Mouse (Mus musculus): ENCODE measurements around the gene Cyp4f18. TPM values are rescaled to one million over a fixed set of nuclear protein-coding genes. Genes with fewer than 3 reads are reported as not detected.
"Not testable (repeated sequence)": the region's sequence is repeated elsewhere in the genome, so short reads cannot be mapped to it uniquely, and the experiment has no call there.

The Cyp4f18 gene
- total RNA-seq (2022), result 1 to 10 TPM in 2 of 4 experiments, under 1 TPM in 2; 0.25 to 1.2 (median 0.84) TPM

GRCm38 (mm10) chr8:72009473-72009872 is at the start of gene Cyp4f18:
TSS of gene Cyp4f18 (minus strand) at chr8:72009626.
- no peak for DNase-seq (ENCODE audit: low spot score)

DNA sequence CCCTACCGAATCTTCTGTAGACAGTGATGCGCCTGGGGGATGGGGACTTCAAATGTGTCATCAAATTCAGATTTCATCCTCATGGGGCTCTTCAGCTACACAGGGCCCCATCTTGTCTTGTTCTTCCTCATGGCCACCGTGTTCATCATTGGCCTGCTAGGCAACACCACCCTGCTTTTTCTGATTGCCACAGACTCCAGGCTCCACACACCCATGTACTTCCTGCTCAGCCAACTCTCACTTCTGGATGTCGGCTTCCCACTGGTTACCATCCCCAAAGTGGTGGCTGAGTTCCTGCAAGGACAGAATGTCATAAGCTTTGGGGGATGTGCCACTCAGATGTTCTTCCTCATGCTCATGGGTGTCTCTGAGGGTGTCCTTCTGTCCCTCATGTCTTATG is 48.2 kb upstream of the Cyp4f18 start:
- DNase-seq (ENCODE audit: low spot score), result not testable (repeated sequence)

- DNase-seq (ENCODE audit: low spot score), result not testable (repeated sequence)
These were observed 45.2 kb upstream of the Cyp4f18 start for GRCm38 (mm10) chr8:72054633-72055032.

GRCm38 (mm10) chr8:72042493-72042892 is 33.1 kb upstream of the Cyp4f18 start:
- DNase-seq (ENCODE audit: low spot score), result no peak

- not testable (repeated sequence) for DNase-seq (ENCODE audit: low spot score)
These were observed 31.5 kb upstream of the Cyp4f18 start, which contains the start of gene Olfr372 for GRCm38 (mm10) chr8:72040918-72041317. TSS of gene Olfr372 (plus strand) at chr8:72041218.

DNA sequence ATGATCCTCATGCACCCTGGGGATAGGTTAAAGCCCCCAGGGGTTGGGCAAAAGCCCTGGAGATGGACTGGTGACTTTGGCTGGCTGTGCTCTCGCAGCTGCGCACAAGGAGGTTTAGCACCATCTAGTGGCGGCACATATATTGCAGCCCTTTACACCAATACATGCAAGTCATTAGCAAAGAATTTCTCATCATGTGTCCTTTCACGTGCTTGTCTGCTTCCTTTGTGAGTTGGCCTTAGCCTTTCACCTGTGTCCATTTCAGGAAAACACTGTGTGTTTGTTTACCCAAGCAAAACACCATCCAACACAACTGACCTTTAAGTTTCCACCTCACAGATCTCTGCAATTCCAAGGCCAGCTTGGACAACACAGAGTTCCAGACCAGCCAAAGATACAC is 23.5 kb upstream of the Cyp4f18 start:
- peak; percentile 48 for DNase-seq (ENCODE audit: low spot score)

GRCm38 (mm10) chr8:72024886-72025285 is 15.5 kb upstream of the Cyp4f18 start:
- DNase-seq (ENCODE audit: low spot score), result peak; percentile 46

GRCm38 (mm10) chr8:72019816-72020215 is 10.4 kb upstream of the Cyp4f18 start:
- DNase-seq (ENCODE audit: low spot score), result no peak

DNA sequence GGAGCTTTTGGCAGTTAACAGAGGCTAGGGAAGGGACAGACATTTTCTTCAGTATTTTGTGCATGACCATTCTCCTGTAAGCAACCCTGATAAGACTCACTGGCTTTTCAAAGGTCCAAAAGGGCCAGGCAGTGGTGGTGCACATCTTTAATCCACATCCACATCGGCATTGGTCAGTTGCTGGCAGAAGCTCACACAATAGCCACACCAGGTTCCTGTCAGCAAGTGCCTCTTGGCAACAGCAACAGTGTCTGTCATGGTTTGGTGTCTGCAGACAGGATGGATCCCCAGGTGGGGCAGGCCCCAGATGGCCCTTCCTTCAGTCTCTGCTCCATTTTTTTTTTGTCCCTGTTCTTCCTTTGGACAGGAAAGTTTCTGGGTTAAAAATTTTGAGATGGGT is 9.6 kb upstream of the Cyp4f18 start:
- not testable (repeated sequence) for DNase-seq (ENCODE audit: low spot score)

- peak; percentile 39 for DNase-seq (ENCODE audit: low spot score)
These were observed 8.7 kb upstream of the Cyp4f18 start for GRCm38 (mm10) chr8:72018141-72018540.

DNA sequence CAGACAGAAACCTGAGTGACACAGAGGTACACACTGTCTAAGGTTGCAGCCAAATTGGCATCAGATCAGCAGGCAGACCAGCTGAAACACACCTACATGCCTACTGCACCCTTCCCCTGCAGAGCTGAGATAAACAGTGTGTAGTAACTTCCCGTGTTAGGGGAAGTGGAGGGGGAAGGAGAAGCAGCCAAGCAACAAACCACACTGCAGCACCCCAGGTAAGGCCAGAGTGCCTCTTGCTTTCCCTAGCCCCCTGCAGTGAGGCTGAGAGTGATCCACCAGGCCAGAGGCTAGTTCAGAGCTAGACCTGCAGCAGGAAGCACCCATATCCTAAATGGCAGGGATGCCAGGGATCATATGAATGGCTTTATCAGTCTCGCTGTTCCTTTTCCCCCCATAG is 7.9 kb upstream of the Cyp4f18 start:
- not testable (repeated sequence) for DNase-seq (ENCODE audit: low spot score)

GRCm38 (mm10) chr8:72013506-72014228 is 4.2 kb upstream of the Cyp4f18 start:
- DNase-seq (ENCODE audit: low spot score), result peak; percentile 19

DNA sequence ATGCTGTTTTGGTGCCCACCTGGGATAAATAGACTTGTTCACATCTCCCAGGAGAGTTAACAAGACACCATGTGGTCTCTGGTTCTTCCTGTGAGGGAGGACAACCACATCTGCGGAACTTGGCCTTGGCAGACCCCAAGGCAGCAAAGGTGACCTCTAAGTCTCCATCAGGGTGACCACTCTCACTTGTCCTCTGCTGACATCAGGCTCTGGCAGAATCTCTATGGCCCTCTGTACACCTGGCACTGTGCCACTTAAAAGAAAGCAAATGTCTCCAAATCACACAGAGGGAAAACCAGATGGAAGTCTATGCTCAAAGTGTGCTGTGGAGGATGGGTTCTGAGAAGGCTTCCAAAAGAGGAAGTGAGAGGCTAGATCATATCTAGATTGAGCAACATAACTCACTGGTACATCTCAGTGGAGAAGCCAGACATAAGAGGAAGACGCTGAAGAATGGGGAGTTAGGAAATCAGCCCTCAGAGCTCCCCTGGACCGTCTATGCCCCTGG is 1.2 kb downstream of the Cyp4f18 start:
- peak; percentile 60 for DNase-seq (ENCODE audit: low spot score)

DNA sequence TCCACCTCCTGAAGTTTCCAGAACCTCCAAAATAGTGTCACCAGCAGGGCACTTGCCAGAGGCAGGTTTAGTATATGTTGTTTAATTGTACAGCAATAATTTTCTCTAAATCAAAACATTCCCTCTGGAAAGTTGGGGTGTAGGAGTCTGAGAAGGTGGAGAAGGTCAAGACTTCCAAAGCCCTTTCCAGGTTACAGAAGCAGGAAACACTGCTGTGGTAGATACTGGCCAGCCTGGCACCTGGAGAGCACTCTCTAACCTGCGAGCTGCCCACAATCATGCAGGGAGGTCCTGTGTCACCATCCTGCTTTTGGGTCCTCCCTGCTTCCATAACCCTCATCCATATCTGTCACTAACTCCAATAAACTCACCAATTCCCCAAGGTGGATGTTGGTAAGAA is 2.7 kb downstream of the Cyp4f18 start:
- DNase-seq (ENCODE audit: low spot score), result no peak

GRCm38 (mm10) chr8:72005912-72006311 is 3.5 kb downstream of the Cyp4f18 start:
- DNase-seq (ENCODE audit: low spot score), result no peak

DNA sequence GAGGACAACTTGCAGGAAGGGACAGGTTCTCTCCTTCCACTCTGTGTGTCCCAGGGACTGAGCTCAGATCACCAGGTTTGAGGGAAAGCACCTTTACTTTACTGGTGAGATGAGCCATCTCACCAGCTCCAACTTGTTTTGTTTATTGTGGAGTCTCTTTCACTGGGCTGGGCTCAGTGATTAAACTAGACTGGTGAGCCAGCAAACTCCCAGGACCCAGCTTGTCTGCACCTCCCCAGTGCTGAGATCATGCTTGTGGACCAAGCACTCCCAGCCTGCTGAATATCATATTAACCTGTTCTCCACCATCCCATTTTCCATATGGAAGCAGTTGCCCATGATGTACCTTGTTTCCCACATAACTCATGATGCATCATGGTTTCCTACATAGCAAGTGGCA is 6.5 kb downstream of the Cyp4f18 start:
- no peak for DNase-seq (ENCODE audit: low spot score)

DNA sequence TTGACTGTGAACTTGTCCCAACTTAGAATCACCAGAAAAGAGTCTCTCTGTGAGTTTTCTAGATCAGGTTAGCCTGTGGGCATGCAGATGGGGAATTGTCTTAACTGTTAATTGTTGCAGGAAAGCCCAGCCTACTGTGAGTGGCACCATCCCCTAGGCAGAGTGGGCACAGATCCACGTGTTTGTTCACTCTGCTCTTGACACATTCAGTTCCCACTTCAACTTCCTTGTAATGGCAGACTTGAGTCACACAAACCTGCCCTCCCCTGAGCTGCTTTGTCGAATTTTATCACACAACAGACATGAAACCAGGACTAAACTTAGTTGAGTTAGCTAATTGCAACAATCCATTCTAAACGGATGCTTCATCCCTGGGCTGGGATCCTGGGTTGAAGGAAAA is 9.2 kb downstream of the Cyp4f18 start:
- no peak for DNase-seq (ENCODE audit: low spot score)

DNA sequence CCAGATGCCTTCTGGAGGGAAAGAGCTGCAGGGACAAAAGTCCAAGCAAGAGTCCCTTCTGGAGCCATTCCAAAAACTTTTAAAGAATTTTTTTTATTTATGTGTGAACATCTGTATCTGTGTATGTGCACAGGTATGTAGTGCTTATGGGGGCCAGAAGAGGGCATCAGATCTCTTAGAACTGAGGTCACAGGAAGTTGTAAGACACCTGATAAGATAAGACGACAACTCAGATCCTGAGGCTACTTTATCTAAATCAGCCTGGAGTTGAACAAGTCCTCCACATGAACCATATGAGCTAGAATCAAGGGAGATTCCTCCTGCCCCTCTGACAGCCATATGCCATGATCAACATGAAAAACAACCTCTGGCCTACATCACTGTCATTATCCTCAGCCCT is 10.0 kb downstream of the Cyp4f18 start:
- DNase-seq (ENCODE audit: low spot score), result no peak

DNA sequence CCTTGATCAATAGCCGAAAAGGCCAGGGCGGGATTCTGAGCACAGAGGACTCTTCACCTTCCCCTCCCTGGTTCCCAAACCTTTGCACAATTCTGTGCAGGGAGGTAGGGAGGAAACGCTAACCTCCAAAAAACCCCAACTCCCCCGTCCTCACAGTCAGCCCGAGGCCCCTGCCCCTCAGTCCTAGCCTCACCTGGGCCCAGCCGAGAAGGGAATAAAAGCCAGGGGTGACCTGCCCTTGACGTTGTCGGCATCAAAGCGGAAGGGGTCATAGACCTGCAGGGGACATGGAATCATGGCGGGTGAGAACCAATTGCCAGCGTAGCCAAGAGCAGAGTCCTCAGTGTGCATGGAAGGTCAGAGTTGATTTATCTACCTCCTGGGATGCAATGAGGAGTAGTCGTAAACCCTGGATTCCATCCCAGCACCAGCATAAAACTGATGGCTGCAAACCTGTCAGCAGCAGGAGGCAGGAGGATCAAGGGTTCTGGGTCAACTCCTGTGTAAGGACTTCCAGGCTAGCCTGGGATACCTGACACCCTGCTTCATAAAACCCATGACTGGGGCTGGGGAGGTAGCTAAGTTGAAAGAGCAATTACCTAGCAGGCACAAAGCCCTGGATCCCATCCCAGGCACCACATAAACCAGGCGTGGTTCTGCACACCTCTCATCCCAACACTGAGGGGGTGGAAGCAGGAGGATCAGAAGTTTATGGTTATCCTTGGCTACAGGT is 20.4 kb downstream of the Cyp4f18 start:
- DNase-seq (ENCODE audit: low spot score), result no peak

DNA sequence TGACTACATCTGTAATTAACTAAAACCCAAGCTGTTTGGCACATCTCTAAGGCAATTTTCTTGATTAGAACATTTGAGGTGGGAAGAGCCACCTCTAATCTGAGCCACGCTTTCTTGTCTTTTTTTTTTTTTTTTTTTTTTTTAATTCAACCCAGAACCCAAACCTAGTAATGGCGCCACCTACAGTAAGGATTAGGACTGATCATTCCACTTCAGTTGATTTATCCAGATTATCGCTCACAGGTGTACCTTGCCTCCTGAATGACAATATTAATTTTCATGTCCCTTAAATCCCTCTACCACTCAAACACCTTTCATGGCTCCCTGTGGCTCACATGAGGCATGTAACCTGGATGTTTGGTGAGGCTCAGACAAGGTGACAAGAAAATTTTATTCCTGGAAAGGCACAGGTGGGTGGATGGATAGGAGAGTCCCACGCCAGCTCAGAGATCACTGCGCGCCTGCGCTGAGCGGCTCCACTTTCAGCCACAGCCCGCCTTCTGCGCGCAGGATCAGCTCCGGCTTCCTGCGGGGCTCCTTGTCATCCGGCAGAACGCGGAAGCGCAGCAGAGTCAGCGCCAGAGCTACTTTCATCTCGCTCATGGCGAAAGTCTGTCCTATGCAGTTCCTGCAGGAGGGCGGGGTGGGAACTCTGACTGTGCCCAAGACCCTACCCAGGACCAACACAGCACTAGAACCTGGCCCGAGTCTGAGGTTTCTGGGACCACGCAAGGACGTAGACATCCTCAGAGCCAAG is 21.1 kb downstream of the Cyp4f18 start:
- peak; percentile 24 for DNase-seq (ENCODE audit: low spot score)

- no peak for DNase-seq (ENCODE audit: low spot score)
These were observed 24.8 kb downstream of the Cyp4f18 start for GRCm38 (mm10) chr8:71984601-71985000.

DNA sequence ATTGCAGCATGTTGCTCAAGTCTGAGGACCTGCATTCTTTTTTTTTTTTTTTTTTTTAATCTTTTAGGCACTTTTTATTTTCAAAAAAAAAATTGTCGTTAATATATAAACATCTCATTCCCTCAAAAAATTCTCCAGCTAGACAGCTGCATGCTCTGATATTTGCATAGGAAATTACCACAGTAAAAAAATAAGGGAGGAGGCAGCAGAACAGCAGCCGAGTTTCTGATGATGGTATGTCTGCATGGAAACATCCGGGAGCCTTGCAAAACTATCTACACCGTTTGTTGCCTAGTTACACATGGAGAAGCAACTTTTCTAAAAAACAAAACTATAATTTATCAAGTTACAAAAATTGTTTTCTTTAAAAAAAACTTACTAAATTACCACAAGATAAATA is 28.0 kb downstream of the Cyp4f18 start:
- DNase-seq (ENCODE audit: low spot score), result no peak

Measured in heart, adult 8-10 months (tissue).